Mouse (Mus musculus): ENCODE measurements around the gene Gm21954.

The Gm21954 gene

DNA sequence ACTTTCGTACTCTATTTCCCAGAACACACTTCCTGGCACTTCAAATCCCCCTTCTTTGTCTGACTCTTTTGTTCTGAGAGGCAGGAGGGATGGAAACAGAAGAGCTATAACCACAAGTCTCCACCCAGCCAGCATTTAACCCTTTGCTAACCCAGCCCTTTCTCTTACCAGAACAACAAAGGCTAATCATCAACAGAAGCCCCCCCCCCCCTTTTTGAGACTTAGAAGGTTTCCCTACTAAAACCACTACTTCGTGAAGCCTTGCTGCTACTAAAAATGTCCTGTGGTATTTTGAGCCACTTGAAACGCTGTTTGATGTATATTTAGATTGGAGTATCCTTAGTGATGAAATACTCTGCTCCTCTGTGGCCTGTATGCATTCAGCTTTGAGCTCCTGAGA, 52.7 kb downstream of the Gm21954 start:
- peak; percentile 32 for DNase-seq (ENCODE audit: extremely low spot score)

DNA sequence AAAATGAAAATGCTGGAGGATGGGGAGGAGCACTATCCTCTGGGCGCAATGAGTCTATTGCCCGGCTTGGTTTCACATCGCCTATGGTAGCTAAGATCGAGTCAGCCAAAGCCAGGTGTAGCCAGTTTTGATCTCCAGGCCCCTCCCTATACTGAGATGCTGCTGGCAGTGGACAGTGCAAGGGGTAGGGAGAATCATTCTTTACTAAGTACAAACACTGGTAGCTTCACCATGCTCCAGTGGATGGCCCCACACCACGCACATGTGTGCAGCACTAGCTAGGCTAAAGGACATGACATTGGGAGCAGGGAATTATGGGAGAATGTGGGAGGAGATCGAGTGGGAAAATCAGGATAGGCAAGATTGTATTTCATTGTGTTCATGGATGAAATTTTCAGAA, 53.2 kb downstream of the Gm21954 start:
- no peak for DNase-seq (ENCODE audit: extremely low spot score)

DNA sequence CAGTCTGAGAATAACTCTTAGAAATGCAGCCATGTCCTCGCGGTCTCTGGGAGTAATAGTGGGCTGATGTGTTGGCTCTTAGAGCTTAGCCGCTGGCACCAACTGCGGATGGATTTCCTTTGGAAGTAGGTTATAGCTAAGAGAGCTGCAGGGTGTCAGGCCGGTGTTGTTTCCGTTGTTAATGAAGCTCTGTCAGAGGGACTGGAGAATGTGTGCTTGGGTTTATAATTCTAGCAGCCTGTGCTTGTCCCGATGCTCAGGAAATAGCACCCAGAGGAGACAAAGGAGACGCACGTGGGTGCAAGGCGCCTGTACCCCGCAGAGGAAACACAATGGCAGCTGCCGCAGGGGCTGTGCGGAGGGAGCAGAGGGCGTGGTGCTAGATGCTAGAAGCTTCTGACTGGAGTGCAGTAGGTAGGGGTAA, 56.5 kb downstream of the Gm21954 start:
- peak; percentile 41 for DNase-seq (ENCODE audit: extremely low spot score)
